Mouse (Mus musculus): ENCODE measurements at regions not wholly inside any gene's neighbourhood (a gene's known extent, or its start where the extent isn't known, plus 50 kb on each side); places are given as distances from the start of the nearest gene placed in this dataset.

- TF ChIP-seq CTCF (IDR thresholded peaks at IDR 0.05; ENCODE audit: low read depth) (no peak), EP300 (optimal IDR thresholded peaks at IDR 0.05) (no peak)
Observed at GRCm38 (mm10) chr4:97461177-97461576, 278.2 kb upstream of the Gm10192 start.
